Mouse (Mus musculus) erythroid progenitor cell, adult 5-6 weeks (primary cell): ENCODE measurements around the gene Tex14. TPM values are rescaled to one million over a fixed set of nuclear protein-coding genes. Genes with fewer than 3 reads are reported as not detected.
"Not testable (repeated sequence)": the region's sequence is repeated elsewhere in the genome, so short reads cannot be mapped to it uniquely, and the experiment has no call there.

Experiments
- ATAC-seq: replicated peaks from 2 replicates; pipeline ENCODE4 v1.8.0; 2016; ENCODE audit warnings: moderate number of reproducible peaks, mild to moderate bottlenecking, moderate TSS enrichment, inconsistent platforms; ENCODE audit not compliant: poor library complexity, low FRiP score, severe bottlenecking
- total RNA-seq, 2 experiments: library from RNA; stranded (forward) in 1 of 2; stranded (reverse) in 1 of 2; fragments of 150-400 nt in 1 of 2; fragments of 186-747, 209-891 nt in 1 of 2; gene quantifications; 2 replicates each; pipeline versions ENCODE4 v1.2.3 to v1.2.4; 2015 to 2017; ENCODE audit warnings: low replicate concordance in 2 of 2

Gene Tex14
- total RNA-seq, 2 experiments from 2014 or later, result 8.8 TPM; not detected in 1

DNA sequence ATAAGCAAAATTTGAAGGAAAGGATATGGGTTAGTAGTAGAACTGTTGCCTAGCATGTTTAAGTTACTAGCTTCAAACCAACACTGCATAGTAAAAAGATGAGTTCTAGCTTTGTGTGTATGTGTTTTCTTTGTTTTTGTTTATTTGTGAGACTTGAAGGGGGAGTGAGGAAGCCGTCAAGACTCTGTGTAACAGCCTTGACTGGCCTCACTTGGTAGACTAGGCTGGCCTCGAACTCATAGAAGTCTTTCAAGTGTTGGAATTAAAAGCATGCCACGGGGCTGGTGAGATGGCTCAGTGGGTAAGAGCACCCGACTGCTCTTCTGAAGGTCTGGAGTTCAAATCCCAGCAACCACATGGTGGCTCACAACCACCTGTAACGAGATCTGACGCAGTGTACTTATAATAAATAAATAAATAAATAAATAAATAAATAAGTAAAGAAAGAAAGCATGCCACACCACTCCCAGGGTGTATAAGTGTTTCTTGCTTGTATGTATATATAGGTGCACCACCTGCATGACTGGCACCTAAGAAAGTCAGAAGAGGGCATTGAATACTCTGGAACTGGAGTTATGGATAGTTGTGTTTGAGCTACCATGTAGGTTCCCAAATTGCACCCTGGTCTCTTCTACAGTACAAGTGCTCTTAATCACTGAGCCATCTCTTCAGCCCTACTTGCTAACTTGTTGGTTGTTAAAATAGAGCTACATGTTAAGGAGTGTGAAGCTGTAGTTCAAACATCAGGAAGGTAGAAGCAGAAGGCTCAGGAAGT is 18.9 kb downstream of the Tex14 start:
- no peak for ATAC-seq

DNA sequence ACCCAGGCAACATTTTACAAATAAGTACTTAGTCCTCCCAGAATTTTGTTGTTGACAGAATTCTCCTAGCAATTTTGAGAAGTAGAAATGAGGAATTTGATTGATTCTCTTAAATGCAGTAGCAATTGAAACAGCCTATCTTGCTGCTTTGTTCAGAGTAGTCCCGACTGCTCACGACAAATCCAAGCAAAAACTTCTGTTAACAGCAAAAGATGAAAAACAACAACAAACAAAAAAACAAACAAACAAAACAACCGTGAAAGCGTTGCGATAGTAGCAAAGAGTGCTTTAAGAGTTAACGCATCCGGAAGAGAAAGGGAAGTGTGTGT is 21.2 kb downstream of the Tex14 start:
- no peak; the same call in 1 of the 2 replicates for ATAC-seq

DNA sequence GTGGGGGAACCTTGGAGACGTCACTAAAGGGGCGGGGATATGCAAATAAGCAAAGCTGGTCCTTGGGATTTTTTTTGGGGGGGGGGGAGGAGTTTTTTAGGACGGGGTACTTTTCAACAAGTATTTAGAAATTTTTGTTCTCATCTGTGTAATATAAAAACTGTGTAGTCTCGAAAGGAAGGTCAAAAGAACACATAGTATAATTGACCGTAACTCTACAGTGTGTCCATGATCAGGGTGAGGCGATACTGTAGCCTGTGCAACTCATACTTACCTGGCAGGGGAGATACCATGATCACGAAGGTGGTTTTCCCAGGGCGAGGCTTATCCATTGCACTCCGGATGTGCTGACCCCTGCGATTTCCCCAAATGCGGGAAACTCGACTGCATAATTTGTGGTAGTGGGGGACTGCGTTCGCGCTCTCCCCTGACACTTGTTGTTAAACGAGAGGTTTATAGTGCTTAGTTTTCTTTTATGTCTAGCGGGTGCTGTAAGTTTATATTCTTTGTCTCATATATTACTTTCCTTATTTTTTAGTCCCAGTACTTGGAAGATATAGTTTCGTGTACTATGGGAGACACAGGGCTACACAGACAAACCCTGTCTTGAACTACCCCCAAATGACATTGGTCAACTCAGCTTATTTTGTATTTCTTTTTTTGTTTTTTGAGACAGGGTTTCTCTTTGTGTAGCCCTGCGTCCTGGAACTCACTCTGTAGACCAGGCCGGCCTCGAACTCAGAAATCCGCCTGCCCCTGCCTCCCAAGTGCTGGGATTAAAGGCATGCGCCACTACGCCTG is 21.8 kb downstream of the Tex14 start:
- peak; percentile 64 for ATAC-seq

- ATAC-seq, result no peak
These were observed 22.6 kb downstream of the Tex14 start for GRCm38 (mm10) chr11:87427273-87428050.

DNA sequence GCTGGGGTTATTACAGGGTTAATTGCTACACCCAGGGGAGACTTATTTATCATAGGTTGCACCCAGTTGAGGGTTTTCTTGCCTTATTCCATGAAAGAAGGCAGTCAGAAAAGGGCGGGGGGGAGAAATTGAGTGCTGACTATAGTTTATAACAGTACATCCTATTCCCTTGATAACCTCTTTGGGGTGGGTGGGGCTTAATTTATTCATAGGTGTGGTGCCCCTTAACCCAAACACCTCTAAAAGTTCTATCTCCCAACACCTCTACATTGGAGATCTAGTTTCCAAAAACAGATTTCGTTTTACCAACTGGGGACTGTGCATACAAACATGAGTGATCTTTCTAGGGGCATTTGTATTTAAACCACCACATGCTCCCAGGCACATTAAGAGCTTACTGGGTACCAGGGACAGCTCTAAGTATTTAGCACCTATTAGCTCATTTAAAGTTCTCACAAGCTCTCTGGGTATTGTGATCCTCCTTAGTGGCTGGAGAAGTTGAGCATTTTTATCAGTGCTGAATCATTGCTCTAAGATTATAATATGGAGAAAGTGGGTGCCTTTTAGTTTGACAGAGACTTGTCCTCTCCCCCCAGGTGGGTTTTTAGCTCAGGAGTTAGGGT is 23.3 kb downstream of the Tex14 start:
- ATAC-seq, result no peak

- no peak for ATAC-seq
These were observed 24.5 kb downstream of the Tex14 start for GRCm38 (mm10) chr11:87429363-87429762.

- no peak for ATAC-seq
These were observed 25.5 kb downstream of the Tex14 start for GRCm38 (mm10) chr11:87430374-87430773.

GRCm38 (mm10) chr11:87431813-87432212 is 26.9 kb downstream of the Tex14 start:
- not testable (repeated sequence) for ATAC-seq

GRCm38 (mm10) chr11:87432447-87432846 is 27.6 kb downstream of the Tex14 start:
- no peak for ATAC-seq

GRCm38 (mm10) chr11:87432933-87433669 is 28.2 kb downstream of the Tex14 start:
- ATAC-seq, result no peak

DNA sequence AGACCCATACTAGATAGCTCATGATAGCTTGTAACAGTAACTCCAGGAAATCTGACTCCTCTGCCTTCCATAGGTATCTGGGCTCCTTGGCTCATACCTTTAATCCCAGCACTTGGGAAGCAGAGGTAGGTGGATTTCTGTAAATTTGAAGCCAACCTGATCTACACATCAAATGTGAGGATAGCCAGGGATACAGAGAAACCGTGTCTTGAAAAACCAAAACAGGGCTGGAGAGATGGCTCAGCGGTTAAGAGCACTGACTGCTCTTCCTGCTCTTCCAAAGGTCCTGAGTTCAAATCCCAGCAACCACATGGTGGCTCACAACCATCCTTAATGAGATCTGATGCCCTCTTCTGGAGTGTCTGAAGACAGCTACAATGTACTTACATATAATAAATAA is 30.2 kb downstream of the Tex14 start:
- not testable (repeated sequence) for ATAC-seq

DNA sequence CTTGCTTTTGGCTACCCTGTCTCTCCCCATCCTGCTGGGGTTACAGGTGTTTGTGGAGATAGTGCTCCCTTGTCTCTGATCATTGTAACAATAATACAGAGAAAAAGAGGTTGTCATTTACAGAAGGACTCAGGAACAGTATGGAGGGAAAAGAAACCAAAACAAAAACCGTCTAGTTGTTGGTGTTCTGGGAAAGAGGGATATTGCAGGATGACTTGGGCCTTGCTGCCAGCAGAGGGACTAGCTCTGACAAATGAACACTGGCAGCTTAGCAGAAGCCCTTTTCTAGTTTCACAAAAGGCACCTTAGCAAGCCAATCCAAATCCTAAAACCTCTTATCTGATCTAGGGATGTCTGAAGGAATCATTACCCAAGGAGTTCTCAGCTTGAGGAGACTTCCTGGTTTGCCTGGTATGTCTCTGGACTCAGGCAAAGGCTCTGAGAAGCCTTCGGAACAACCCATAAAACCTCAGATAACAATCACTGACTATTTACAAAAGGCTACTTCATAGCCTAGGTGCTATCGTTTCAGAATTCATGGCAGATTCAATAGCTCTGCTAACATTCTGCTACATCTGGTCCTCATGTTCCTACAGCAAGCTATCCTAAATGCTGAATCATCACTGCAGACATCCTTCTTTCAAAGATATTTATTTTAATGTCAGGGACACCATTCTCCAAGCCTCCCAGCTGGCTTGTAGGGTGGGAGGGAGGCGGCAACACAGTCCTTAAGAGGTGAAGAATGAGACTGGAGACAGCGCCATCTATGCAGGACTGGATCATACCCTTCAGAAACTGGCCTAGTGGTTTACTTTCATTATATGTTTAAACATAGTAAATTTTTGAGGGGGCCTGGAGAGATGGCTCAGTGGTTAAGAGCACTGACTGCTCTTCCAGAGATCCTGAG is 31.7 kb downstream of the Tex14 start:
- no peak for ATAC-seq

DNA sequence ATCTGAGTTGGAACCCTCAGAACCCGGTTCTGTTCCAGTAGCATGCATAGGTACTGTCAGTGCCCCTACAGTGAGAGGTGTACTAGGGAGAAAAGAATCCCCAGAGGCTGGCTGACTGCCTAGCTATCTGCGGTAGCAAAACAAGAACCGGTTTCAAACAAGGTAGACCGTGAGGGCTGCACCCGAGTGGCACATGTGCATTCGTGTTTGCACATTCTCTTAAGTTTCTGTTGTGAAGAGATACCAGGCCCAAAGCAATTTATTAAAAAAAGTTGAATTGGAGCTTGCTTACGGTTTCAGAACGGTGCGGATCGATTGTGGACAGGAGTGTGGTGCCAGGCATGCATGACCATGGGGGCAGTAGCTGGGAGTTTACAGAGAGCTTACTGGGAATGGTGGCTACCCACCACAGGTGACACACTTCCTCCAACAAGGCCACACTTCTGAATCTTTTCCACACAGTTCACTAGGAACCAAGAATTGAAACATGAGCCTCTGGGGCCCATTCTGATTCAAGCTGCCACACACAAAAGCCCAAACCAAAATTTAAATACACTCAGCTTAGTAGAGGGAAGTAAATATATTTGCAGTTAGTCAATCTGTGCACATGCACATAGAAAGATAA is 35.0 kb downstream of the Tex14 start:
- no peak for ATAC-seq

GRCm38 (mm10) chr11:87442643-87443372 is 37.9 kb downstream of the Tex14 start:
- peak; percentile 99 for ATAC-seq

GRCm38 (mm10) chr11:87443373-87443883 is 38.6 kb downstream of the Tex14 start:
- ATAC-seq, result peak; percentile 63

- ATAC-seq, result not testable (repeated sequence)
These were observed 39.2 kb downstream of the Tex14 start for GRCm38 (mm10) chr11:87444056-87444455.
